Mouse (Mus musculus): Measurements from ENCODE around the gene Birc2. TPM values are rescaled to one million over a fixed set of nuclear protein-coding genes. Genes with fewer than 3 reads are reported as not detected.

The Birc2 gene
- total RNA-seq, 2 experiments from 2014 or later: 31.1 to 34.3 TPM

- intact Hi-C loops (cut with DNase I): loop anchor here (10.0 kb wide), 1 partner anchor 248 kb away; no protein-coding TSS in a partner anchor
Measured at GRCm38 (mm10) chr9:7852346-7853230, 15.7 kb upstream of the Birc2 start.

GRCm38 (mm10) chr9:7851841-7852240 lies 15.0 kb upstream of the Birc2 start:
- intact Hi-C loops (cut with DNase I): loop anchor here (10.0 kb wide), 1 partner anchor 247 kb away; no protein-coding TSS in a partner anchor
- DNase-seq (ENCODE audit: low spot score in 2 of 2): no peak

More at GRCm38 (mm10) chr9:7852346-7853230, 15.7 kb upstream of the Birc2 start:
- no peak for DNase-seq (ENCODE audit: low spot score in 2 of 2)

GRCm38 (mm10) chr9:7848191-7848590 lies 11.3 kb upstream of the Birc2 start:
- DNase-seq (ENCODE audit: low spot score in 2 of 2): no peak
- intact Hi-C loops (cut with DNase I): no loop called here

GRCm38 (mm10) chr9:7846667-7847199 lies 9.9 kb upstream of the Birc2 start:
- no peak for DNase-seq (ENCODE audit: low spot score in 2 of 2)
- intact Hi-C loops (cut with DNase I): no loop called here

- DNase-seq (ENCODE audit: low spot score in 2 of 2): no peak
- intact Hi-C loops (cut with DNase I): no loop called here
Measured at GRCm38 (mm10) chr9:7845216-7845895, 8.5 kb upstream of the Birc2 start.

GRCm38 (mm10) chr9:7841221-7841620 lies 4.4 kb upstream of the Birc2 start:
- no peak for DNase-seq (ENCODE audit: low spot score in 2 of 2)
- intact Hi-C loops (cut with DNase I): no loop called here

GRCm38 (mm10) chr9:7837806-7838440 lies 1.1 kb upstream of the Birc2 start:
- no peak for DNase-seq (ENCODE audit: low spot score in 2 of 2)
- intact Hi-C loops (cut with DNase I): loop anchor here (5.0 kb wide), 1 partner anchor 76 kb away; the partner anchor contains the start of gene Tmem123

GRCm38 (mm10) chr9:7836331-7836730 lies 533 bp downstream of the Birc2 start:
- DNase-seq (ENCODE audit: low spot score in 2 of 2): peak; percentile 34 to 44
- intact Hi-C loops (cut with DNase I): loop anchor here (5.0 kb wide), 1 partner anchor 74 kb away; the partner anchor contains the start of gene Tmem123

- no peak for DNase-seq (ENCODE audit: low spot score in 2 of 2)
- intact Hi-C loops (cut with DNase I): loop anchor here (5.0 kb wide), 1 partner anchor 73 kb away; the partner anchor contains the start of gene Tmem123
Measured at GRCm38 (mm10) chr9:7835302-7835701, 1.6 kb downstream of the Birc2 start.

- intact Hi-C loops (cut with DNase I): no loop called here
Measured at GRCm38 (mm10) chr9:7833421-7833820, 3.4 kb downstream of the Birc2 start.

GRCm38 (mm10) chr9:7829531-7830528 lies 7.0 kb downstream of the Birc2 start:
- intact Hi-C loops (cut with DNase I): no loop called here
- DNase-seq (ENCODE audit: low spot score in 2 of 2): no peak

More at GRCm38 (mm10) chr9:7833421-7833820, 3.4 kb downstream of the Birc2 start:
- no peak for DNase-seq (ENCODE audit: low spot score in 2 of 2)

- intact Hi-C loops (cut with DNase I): no loop called here
- no peak for DNase-seq (ENCODE audit: low spot score in 2 of 2)
Measured at GRCm38 (mm10) chr9:7828706-7829105, 8.2 kb downstream of the Birc2 start.

GRCm38 (mm10) chr9:7824916-7825315 lies 11.9 kb downstream of the Birc2 start:
- intact Hi-C loops (cut with DNase I): no loop called here
- DNase-seq (ENCODE audit: low spot score in 2 of 2): no peak

GRCm38 (mm10) chr9:7822758-7823157 lies 14.1 kb downstream of the Birc2 start:
- no peak for DNase-seq (ENCODE audit: low spot score in 2 of 2)
- intact Hi-C loops (cut with DNase I): no loop called here

- intact Hi-C loops (cut with DNase I): no loop called here
- DNase-seq (ENCODE audit: low spot score in 2 of 2): no peak
Measured at GRCm38 (mm10) chr9:7805101-7805506, 31.8 kb downstream of the Birc2 start.

- no peak for DNase-seq (ENCODE audit: low spot score in 2 of 2)
- intact Hi-C loops (cut with DNase I): no loop called here
Measured at GRCm38 (mm10) chr9:7798555-7798954, 38.3 kb downstream of the Birc2 start.

- intact Hi-C loops (cut with DNase I): no loop called here
- no peak for DNase-seq (ENCODE audit: low spot score in 2 of 2)
Measured at GRCm38 (mm10) chr9:7797542-7797941, 39.3 kb downstream of the Birc2 start.

GRCm38 (mm10) chr9:7796129-7796864 lies 40.6 kb downstream of the Birc2 start:
- DNase-seq (ENCODE audit: low spot score in 2 of 2): no peak
- intact Hi-C loops (cut with DNase I): no loop called here

All from left cerebral cortex, postnatal 14 days (tissue).